Mouse (Mus musculus) ES-E14 (cell line): ENCODE measurements at regions not wholly inside any gene's neighbourhood (a gene's known extent, or its start where the extent isn't known, plus 50 kb on each side); places are given as distances from the start of the nearest gene placed in this dataset.

Source experiments
- MAFK ChIP-seq: IDR thresholded peaks from 2 replicates; pipeline ENCODE4 v1.6.1; 2014; ENCODE audit warnings: mild to moderate bottlenecking, low read depth, low read length, inconsistent platforms; ENCODE audit not compliant: insufficient read depth
- ZC3H11A ChIP-seq: IDR thresholded peaks from 2 replicates; pipeline ENCODE4 v1.6.1; 2012; ENCODE audit warnings: low read depth, mild to moderate bottlenecking, inconsistent platforms, low read length, borderline replicate concordance

DNA sequence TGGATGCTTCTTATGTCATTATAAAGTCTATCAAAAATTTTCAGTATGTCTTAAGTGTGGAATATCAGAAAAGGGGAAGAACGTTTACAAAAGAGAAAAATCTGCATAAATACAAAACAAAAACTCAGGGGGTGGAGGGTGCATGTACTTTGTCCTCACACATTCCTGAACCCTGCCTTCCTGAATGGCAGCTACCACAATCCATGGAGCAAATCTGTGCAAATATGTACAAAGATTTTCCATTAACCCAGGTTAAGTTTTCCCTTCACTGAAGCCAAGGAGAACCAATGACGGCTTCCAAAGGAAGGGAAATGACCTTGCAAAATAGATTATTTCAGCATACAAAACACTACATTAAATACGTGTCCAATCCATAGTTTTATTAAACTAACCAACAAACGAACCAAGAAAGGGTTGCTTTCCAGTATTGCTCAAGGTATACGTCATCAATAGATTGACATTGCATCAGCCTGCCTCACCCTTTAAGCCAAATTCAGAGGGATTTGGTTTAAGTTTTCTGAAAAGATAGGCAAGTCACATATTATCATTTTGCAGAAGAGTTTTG lies 61.4 kb upstream of the 4933415F23Rik start:
- no peak for TF ChIP-seq ZC3H11A
- TF ChIP-seq MAFK: no peak
